Mouse (Mus musculus): ENCODE results near the gene Wdr35. TPM values are rescaled to one million over a fixed set of nuclear protein-coding genes. Genes with fewer than 3 reads are reported as not detected.

Gene Wdr35
- total and polyA plus RNA-seq, 3 experiments = 5.9 to 8.8 (median 7.4) TPM

DNA sequence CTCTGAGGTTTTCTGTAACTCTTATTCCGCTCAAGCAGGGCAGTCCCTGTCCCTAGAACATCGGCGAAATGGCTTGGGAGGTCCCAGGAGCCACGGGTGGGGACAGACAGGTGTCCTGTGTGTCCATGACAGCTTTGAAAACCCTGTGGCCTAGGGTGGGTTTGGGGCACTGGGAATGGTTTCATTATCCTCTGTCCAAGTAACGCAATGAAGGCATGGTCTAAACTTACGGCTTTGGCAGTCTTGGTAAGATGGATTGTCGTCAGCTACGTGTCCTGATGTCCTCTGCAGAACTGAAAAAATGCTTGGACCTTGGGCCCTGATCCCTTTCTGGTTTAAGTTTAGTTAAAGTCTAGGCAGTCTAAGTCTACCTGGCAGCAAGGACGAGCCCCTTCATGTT, 86.3 kb downstream of the Wdr35 start:
- Histone ChIP-seq H3K4me1 (ENCODE audit: control insufficient read depth in 1 of 2, insufficient read depth in 2 of 2) (no peaks in the 10 kb centered on the region), H3K36me3 (replicated peaks in 1 of 2; ENCODE audit: control insufficient read depth in 1 of 2, insufficient read depth in 1 of 2, low read length in 1 of 2) (no peaks in the 10 kb centered on the region), H3K4me3 (replicated peaks in 1 of 3; ENCODE audit: low read depth in 2 of 3, low read length in 2 of 3, poor library complexity in 1 of 3) (no peak overlapping the region), H3K27me3 (replicated peaks) (no peaks in the 10 kb centered on the region), H3K27ac (ENCODE audit: insufficient read depth, low read depth) (no peak overlapping the region), H3K4me2 (ENCODE audit: insufficient read depth, low read depth, poor library complexity, severe bottlenecking) (no peak overlapping the region), H3K79me2 (replicated peaks; ENCODE audit: control insufficient read depth, extremely low read depth, insufficient read depth, poor library complexity, severe bottlenecking) (no peaks in the 10 kb centered on the region), H3K9me3 (replicated peaks; ENCODE audit: low read length) (no peaks in the 10 kb centered on the region), H3K9ac (ENCODE audit: insufficient read depth, low read depth) (no peak overlapping the region)
- TF ChIP-seq HCFC1 (IDR thresholded peaks at IDR 0.05; ENCODE audit: low read depth, low read length) (no peak), ZC3H11A (IDR thresholded peaks at IDR 0.05; ENCODE audit: low read depth, low read length) (no peak), BHLHE40 (IDR thresholded peaks at IDR 0.05; ENCODE audit: low read depth, low read length) (no peak), ELF1 (IDR thresholded peaks at IDR 0.05; ENCODE audit: low read depth, low read length) (no peak), KAT2A (IDR thresholded peaks at IDR 0.05; ENCODE audit: insufficient replicate concordance, low read length) (no peak), MAZ (IDR thresholded peaks at IDR 0.05; ENCODE audit: low read depth, low read length) (no peak), MXI1 (IDR thresholded peaks at IDR 0.05; ENCODE audit: low read depth, low read length) (no peak), CHD1 (IDR thresholded peaks at IDR 0.05; ENCODE audit: low read depth, low read length) (no peak), TCF12 (IDR thresholded peaks at IDR 0.05; ENCODE audit: low read depth, low read length) (no peak), USF2 (conservative IDR thresholded peaks at IDR 0.05; ENCODE audit: low read depth, low read length) (no peak), E2F4 (IDR thresholded peaks at IDR 0.05; ENCODE audit: insufficient replicate concordance, low read depth, low read length) (no peak), SMC3 (IDR thresholded peaks at IDR 0.05; ENCODE audit: low read depth, low read length) (no peak), MAX (IDR thresholded peaks at IDR 0.05; ENCODE audit: low read length) (no peak), USF1 (IDR thresholded peaks at IDR 0.05; ENCODE audit: low read depth, low read length) (no peak), ZMIZ1 (IDR thresholded peaks at IDR 0.05; ENCODE audit: low read depth, low read length) (no peak), MEF2A (IDR thresholded peaks at IDR 0.05; ENCODE audit: borderline replicate concordance, low read depth, low read length) (no peak), ZKSCAN1 (IDR thresholded peaks at IDR 0.05; ENCODE audit: borderline replicate concordance, low read depth, low read length) (no peak)
- dilution Hi-C loops (cut with MboI; ENCODE audit: extremely low pct_ligation_motif_present, extremely low pct_unique_long_range_greater_than_20kb, low sequenced_read_pairs) = no loop called here
- in situ Hi-C loops (cut with MboI; ENCODE audit: low pct_ligation_motif_present, low pct_unique_long_range_greater_than_20kb, low sequenced_read_pairs) = no loop called here
- DNase-seq (ENCODE audit: extremely low read depth) = no peak

DNA sequence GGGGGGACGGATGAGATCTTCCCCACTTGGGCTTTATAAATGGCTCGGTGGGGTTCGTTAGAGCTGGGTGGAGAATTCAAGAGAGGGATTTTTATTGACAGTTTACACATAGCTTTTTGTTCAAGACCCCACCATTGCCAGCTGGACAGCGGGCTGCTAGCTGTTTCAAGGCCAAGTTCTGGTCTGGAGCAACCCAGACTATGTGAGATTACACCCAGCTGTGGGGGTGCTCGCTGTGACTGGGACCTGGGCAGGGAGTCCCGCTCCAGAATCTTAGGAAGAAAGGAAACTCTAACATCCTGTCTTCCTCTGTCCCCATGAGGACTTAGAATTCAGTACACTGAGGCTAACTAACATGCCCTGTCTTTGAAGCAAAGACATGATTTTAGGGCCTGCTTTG, 89.9 kb downstream of the Wdr35 start:
- no peaks in the 10 kb centered on the region for H3K9me3 ChIP-seq (replicated peaks; ENCODE audit: low read length)
- DNase-seq (ENCODE audit: extremely low read depth) = no peak
- in situ Hi-C loops (cut with MboI; ENCODE audit: low pct_ligation_motif_present, low pct_unique_long_range_greater_than_20kb, low sequenced_read_pairs) (no loop called here), dilution Hi-C loops (cut with MboI; ENCODE audit: extremely low pct_ligation_motif_present, extremely low pct_unique_long_range_greater_than_20kb, low sequenced_read_pairs) (no loop called here)
- H3K4me1 ChIP-seq (ENCODE audit: control insufficient read depth in 1 of 2, insufficient read depth in 2 of 2) = no peaks in the 10 kb centered on the region
- no peak overlapping the region for H3K9ac ChIP-seq (ENCODE audit: insufficient read depth, low read depth)
- H3K79me2 ChIP-seq (replicated peaks; ENCODE audit: control insufficient read depth, extremely low read depth, insufficient read depth, poor library complexity, severe bottlenecking) = no peaks in the 10 kb centered on the region
- H3K27ac ChIP-seq (ENCODE audit: insufficient read depth, low read depth) = no peak overlapping the region
- no peaks in the 10 kb centered on the region for H3K36me3 ChIP-seq (replicated peaks in 1 of 2; ENCODE audit: control insufficient read depth in 1 of 2, insufficient read depth in 1 of 2, low read length in 1 of 2)
- H3K4me2 ChIP-seq (ENCODE audit: insufficient read depth, low read depth, poor library complexity, severe bottlenecking) = no peak overlapping the region
- H3K4me3 ChIP-seq (replicated peaks in 1 of 3; ENCODE audit: low read depth in 2 of 3, low read length in 2 of 3, poor library complexity in 1 of 3) = no peak overlapping the region
- TF ChIP-seq MAFK (IDR thresholded peaks at IDR 0.05; ENCODE audit: insufficient replicate concordance, low read length) = no peak
- TF ChIP-seq E2F4 (IDR thresholded peaks at IDR 0.05; ENCODE audit: insufficient replicate concordance, low read depth, low read length) = no peak
- H3K27me3 ChIP-seq (replicated peaks) = no peaks in the 10 kb centered on the region

Data from CH12.LX (cell line).